Mouse (Mus musculus) ovary, adult 2 months (tissue): ENCODE measurements around the gene Evl. TPM values are rescaled to one million over a fixed set of nuclear protein-coding genes. Genes with fewer than 3 reads are reported as not detected.

ENCODE experiments used
- polyA plus RNA-seq: library from polyadenylated mRNA; depleted of rRNA; stranded (reverse); fragments of >200 nt; gene quantifications from 2 replicates; pipeline ENCODE4 v1.2.3, GENCODE M21; 2012; rRNA removed

Gene Evl
- 75.4 and 92.7 TPM in 2 replicates for polyA plus RNA-seq

DNA sequence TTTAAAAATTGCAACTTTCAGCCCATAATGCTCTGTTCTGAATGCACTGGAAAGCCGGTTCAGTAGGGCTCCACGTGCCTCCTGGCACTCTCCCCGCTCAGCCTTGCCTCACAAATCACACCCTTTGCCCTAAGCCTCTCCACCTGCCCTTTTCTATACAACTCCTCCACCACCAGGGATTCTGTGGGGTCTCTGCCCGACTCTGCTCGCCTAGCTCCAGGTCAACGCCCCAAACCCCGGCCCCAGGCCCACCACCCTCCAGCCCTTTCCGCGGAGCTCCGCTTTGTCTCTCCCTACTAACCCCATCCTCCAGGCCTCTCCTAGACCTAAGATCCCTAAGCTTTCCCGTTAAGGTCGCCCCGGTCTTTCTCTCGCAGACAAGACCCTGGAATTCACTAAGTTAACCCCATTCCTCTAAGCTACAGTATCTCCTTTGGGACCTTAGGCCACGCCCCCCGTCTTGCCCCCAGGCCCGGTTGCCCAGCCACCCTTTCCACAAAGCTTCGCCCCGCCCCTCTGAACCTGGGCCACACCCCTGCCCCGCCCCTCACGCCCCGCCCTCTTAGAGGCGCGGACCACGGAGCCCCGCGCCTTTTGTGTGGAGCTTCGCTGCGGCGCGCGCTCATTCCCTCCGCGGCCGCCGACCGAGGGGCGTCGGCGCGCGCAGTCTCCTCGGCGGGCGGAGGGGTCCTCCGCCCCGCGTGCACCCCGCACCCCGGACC, at the start of gene Evl:
Gene Evl, plus strand, starts transcription at position 601 of the 722 bp plus-strand sequence.

DNA sequence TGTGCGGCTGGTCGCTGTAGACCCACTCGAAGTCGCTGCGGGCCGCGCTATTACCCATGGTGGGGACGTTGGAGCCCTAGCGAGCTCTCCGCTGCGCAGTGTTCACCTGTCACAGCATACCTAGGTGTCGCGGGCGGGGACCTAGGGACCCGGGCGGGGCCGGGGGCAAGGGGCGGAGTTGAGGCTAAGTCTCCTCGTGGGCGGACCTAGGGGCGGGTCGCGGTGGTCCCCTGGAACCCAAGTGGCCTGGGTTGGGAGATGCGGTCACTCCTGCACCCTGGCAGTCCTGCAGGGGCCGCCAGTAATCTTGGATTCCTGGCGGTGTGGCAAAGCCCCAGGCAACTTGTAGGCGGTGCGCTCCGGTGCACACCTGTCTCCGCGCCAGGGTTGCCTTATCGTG, 147.7 kb downstream of the Evl start, which contains the start of gene Degs2:
Gene Degs2, minus strand, starts transcription at position 131 of the 400 bp plus-strand sequence.

Other genes starting within 250 kb of the Evl start
- gene Hhipl1, start 248.4 kb upstream of the Evl start, polyA plus RNA-seq, result 4.0 and 4.4 TPM in 2 replicates
- 7.2 and 8.8 TPM in 2 replicates for gene Cyp46a1, start 220.3 kb upstream of the Evl start, polyA plus RNA-seq
- gene Eml1, start 183.8 kb upstream of the Evl start, polyA plus RNA-seq, result 65.1 and 75.2 TPM in 2 replicates
- gene Degs2, start 147.6 kb downstream of the Evl start, polyA plus RNA-seq, result 12.3 and 16.0 TPM in 2 replicates
- 28.5 and 42.5 TPM in 2 replicates for gene Yy1, start 238.3 kb downstream of the Evl start, polyA plus RNA-seq